Mouse (Mus musculus): ENCODE results near the gene Trpm3.
A peak's percentile ranks its signal among the peaks of the same experiment; 100 is the strongest.

DNA sequence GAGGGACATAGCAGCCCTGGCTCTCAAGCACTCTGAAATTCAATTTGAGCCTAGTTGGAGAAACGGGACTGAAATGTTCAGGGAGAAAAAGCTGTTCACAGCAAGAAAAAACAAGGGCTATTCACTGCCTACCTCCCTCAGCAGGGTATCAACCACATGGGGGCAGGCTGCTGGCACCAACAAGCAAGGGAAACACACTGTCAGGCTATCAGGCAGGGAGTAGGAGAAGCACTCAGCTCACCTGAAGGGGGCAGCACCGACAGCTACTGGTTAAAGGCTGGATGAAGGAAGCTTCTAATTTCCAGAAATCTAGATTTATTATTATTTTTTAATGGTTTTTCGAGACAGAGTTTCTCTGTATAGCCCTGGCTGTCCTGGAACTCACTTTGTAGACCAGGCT is 876.7 kb downstream of the Trpm3 start:
- TF ChIP-seq POLR2A (IDR thresholded peaks at IDR 0.05; ENCODE audit: control insufficient read depth, low read depth, low read length) = no peak
- peak; percentile 46; the same call in 1 of the 2 replicates for TF ChIP-seq CTCF (IDR thresholded peaks at IDR 0.05; ENCODE audit: control insufficient read depth, insufficient read depth, insufficient replicate concordance, low read depth, low read length)
